Mouse (Mus musculus) heart, adult 2 months (tissue): Measurements from ENCODE around the gene Inafm1.

Experiments used
- CTCF ChIP-seq: fragments of 200-600 bp; IDR thresholded peaks from 2 replicates; pipeline ENCODE4 v1.8.1; 2022; ENCODE audit warnings: antibody characterized with exemption, mild to moderate bottlenecking, moderate library complexity
- EP300 ChIP-seq: fragments of 200-500 bp; IDR thresholded peaks from 2 replicates; pipeline ENCODE4 v1.6.1; 2011; ENCODE audit warnings: low read depth, low read length, control low read depth; ENCODE audit not compliant: insufficient read depth
- POLR2A ChIP-seq: fragments of 200-500 bp; IDR thresholded peaks from 2 replicates; pipeline ENCODE4 v1.6.1; 2011; ENCODE audit warnings: mild to moderate bottlenecking, low read depth, low read length, control low read depth; ENCODE audit not compliant: insufficient read depth

GRCm38 (mm10) chr7:16239554-16239997, 33.8 kb downstream of the Inafm1 start:
- TF ChIP-seq CTCF, result no peak
- TF ChIP-seq POLR2A, result 0 out of 2 replicates have a peak, but pooled peaks have one; percentile 18
- TF ChIP-seq EP300, result no peak
